Mouse (Mus musculus) embryonic fibroblast, embryonic 13.5 days (primary cell): ENCODE data around the gene Aplp2. TPM values are rescaled to one million over a fixed set of nuclear protein-coding genes. Genes with fewer than 3 reads are reported as not detected.
A peak's percentile ranks its signal among the peaks of the same experiment; 100 is the strongest.

Source experiments
- H3K27ac ChIP-seq: 2 replicates; pipeline ENCODE4 v1.5.1; 2012; ENCODE audit warnings: low read length, control low read depth, inconsistent platforms; ENCODE audit not compliant: insufficient read depth
- H3K4me1 ChIP-seq: 2 replicates; pipeline ENCODE4 v1.6.1; 2011; ENCODE audit warnings: low read length; ENCODE audit not compliant: control insufficient read depth, insufficient read depth
- H3K4me3 ChIP-seq: 2 replicates; pipeline ENCODE4 v1.5.1; 2011; ENCODE audit warnings: mild to moderate bottlenecking, control low read depth, low read length; ENCODE audit not compliant: insufficient read depth
- CTCF ChIP-seq: IDR thresholded peaks from 2 replicates; pipeline ENCODE4 v1.5.1; 2011; ENCODE audit warnings: mild to moderate bottlenecking, control low read depth, low read length, moderate library complexity, borderline replicate concordance; ENCODE audit not compliant: insufficient read depth
- POLR2A ChIP-seq: IDR thresholded peaks from 2 replicates; pipeline ENCODE4 v1.6.1; 2011; ENCODE audit warnings: low read depth, mild to moderate bottlenecking, control low read depth, low read length, moderate library complexity
- polyA plus RNA-seq: library from polyadenylated mRNA; stranded (reverse); fragments of >200 nt; gene quantifications from 2 replicates; pipeline ENCODE4 v1.2.4, GENCODE M21; 2011; ENCODE audit warnings: low read depth; ENCODE audit not compliant: missing spikeins, insufficient read length

Aplp2 gene
- polyA plus RNA-seq, 1 experiment, result 305 TPM

- Histone ChIP-seq H3K27ac (no peak overlapping the region), H3K4me1 (no peaks in the 10 kb centered on the region), H3K4me3 (no peak overlapping the region)
- no peak for TF ChIP-seq POLR2A
- no peak for TF ChIP-seq CTCF
Measured at GRCm38 (mm10) chr9:31235030-31235429, 23.4 kb upstream of the Aplp2 start.

- TF ChIP-seq CTCF, result no peak
- no peak for TF ChIP-seq POLR2A
- Histone ChIP-seq H3K27ac (no peak overlapping the region), H3K4me1 (no peaks in the 10 kb centered on the region), H3K4me3 (no peak overlapping the region)
Measured at GRCm38 (mm10) chr9:31226541-31226940, 14.9 kb upstream of the Aplp2 start.

- H3K27ac ChIP-seq, result no peak overlapping the region
- TF ChIP-seq POLR2A (no peak), CTCF (no peak)
- H3K4me3 ChIP-seq, result no peak overlapping the region
- no peaks in the 10 kb centered on the region for H3K4me1 ChIP-seq
Measured at GRCm38 (mm10) chr9:31225808-31226207, 14.2 kb upstream of the Aplp2 start.

- H3K27ac ChIP-seq, result no peak overlapping the region
- TF ChIP-seq CTCF (no peak), POLR2A (no peak)
- H3K4me1 ChIP-seq, result no peaks in the 10 kb centered on the region
- H3K4me3 ChIP-seq, result no peak overlapping the region
Measured at GRCm38 (mm10) chr9:31223475-31223874, 11.9 kb upstream of the Aplp2 start.

GRCm38 (mm10) chr9:31221170-31221569, 9.6 kb upstream of the Aplp2 start:
- Histone ChIP-seq H3K27ac (no peak overlapping the region), H3K4me3 (no peak overlapping the region), H3K4me1 (no peaks in the 10 kb centered on the region)
- TF ChIP-seq CTCF (no peak), POLR2A (no peak)

- Histone ChIP-seq H3K4me3 (no peak overlapping the region), H3K4me1 (no peaks in the 10 kb centered on the region), H3K27ac (no peak overlapping the region)
- no peak for TF ChIP-seq POLR2A
- no peak for TF ChIP-seq CTCF
Measured at GRCm38 (mm10) chr9:31217631-31218380, 6.2 kb upstream of the Aplp2 start.

- no peak for TF ChIP-seq POLR2A
- no peak for TF ChIP-seq CTCF
- Histone ChIP-seq H3K27ac (peak overlapping the region; percentile 51), H3K4me3 (peak overlapping the region; percentile 37), H3K4me1 (peaks cover 2% of the 10 kb centered on the region; the same call in 1 of the 2 replicates)
Measured at GRCm38 (mm10) chr9:31212500-31213008, 939 bp upstream of the Aplp2 start.

GRCm38 (mm10) chr9:31210749-31211689, 596 bp downstream of the Aplp2 start:
- no peak for TF ChIP-seq POLR2A
- TF ChIP-seq CTCF, result no peak
- peak overlapping the region; percentile 71 for H3K4me3 ChIP-seq
- H3K4me1 ChIP-seq, result peaks cover 2% of the 10 kb centered on the region; the same call in 1 of the 2 replicates
- peak overlapping the region; percentile 43; the same call in 1 of the 2 replicates for H3K27ac ChIP-seq

GRCm38 (mm10) chr9:31210163-31210562, 1.5 kb downstream of the Aplp2 start:
- Histone ChIP-seq H3K27ac (no peak overlapping the region), H3K4me3 (peak overlapping the region; percentile 71), H3K4me1 (peaks cover 3% of the 10 kb centered on the region; the same call in 1 of the 2 replicates)
- no peak for TF ChIP-seq POLR2A
- no peak for TF ChIP-seq CTCF

GRCm38 (mm10) chr9:31209502-31209901, 2.1 kb downstream of the Aplp2 start:
- no peak overlapping the region for H3K27ac ChIP-seq
- H3K4me3 ChIP-seq, result no peak overlapping the region

More at GRCm38 (mm10) chr9:31209502-31209901, 2.1 kb downstream of the Aplp2 start:
- peaks cover 9% of the 10 kb centered on the region for H3K4me1 ChIP-seq
- TF ChIP-seq POLR2A (no peak), CTCF (no peak)
